Mouse (Mus musculus): ENCODE results near the gene Cc2d2b.
A peak's percentile ranks its signal among the peaks of the same experiment; 100 is the strongest.

The Cc2d2b gene

DNA sequence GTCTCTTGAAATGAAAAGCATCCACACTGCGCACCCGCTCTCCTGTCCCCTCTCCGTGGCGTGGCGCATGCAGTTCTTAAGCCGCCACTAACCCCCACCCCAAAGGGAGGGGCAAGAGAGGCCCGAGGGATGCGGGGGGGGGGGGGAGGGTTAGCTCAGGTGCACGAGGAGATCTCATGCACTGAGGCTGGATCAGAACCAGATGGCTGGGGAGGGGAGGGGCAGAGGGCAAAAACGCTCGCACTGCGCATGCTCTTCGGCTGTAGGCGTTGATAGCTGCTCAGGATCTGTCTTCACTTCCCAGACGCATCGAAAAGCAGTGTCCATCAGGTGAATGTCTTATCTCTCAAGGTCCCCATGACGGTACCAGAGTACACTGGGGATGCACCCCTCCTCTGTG is at the start of gene Cc2d2b:
Cc2d2b (plus strand) TSS at position 195 of the 400 bp plus-strand sequence.
- DNase-seq: no peak

DNA sequence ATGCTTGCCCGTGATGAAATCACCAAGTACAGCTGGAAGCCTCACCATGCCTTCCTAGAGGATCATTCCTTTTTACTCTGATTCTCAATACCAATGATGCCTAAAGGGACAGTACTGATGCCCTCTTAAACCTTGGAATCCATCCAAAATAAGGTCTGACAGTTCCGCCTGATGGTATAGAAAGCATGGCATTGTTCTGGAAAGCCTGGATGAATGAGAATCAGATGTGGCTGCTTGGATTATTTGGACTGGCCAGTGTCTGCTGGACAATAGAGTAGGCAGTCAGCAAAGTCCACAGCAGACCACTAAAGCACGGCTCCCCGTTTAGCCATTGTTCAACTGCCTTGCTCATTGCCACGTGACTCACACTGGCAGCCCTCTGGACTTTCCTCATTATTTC is 48.7 kb upstream of the Cc2d2b start:
- DNase-seq: no peak

GRCm38 (mm10) chr19:40702406-40702805 is 46.1 kb upstream of the Cc2d2b start:
- no peak for DNase-seq

DNA sequence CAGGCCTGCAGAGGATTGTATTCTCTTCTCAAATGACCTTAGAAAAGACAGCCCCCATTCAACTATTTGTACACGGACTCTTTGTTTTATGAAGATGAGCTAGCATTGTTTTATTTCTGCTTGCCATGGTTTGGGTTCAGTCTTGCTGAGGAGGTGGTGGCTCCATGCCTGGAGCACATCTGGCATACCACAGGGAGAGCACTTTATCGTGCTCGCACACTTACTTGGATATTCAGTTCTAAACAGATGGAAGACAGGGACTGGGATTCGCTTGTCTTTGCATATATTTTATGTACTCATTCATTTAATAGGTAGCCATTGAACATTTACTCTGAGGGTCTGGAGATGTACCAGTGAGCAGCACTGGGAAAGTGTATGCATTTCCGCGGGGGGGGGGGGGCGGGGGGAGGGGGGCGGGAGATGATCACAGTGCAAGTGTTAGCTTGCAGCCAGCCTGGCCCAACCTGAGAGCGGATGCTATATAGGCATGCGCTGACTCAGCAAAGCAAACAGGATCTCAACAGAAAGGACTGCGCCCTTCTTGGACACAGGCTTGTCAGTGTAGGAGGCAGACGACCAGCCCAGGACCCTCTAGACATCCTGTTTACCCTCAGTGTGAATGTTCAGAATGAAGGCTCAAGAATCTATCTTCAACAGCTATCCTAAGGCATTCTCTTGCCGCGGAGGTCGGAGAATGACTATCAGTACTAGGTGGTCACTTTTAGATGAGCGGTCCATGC is 35.5 kb upstream of the Cc2d2b start:
- no peak for DNase-seq

GRCm38 (mm10) chr19:40714700-40715099 is 33.9 kb upstream of the Cc2d2b start:
- no peak for DNase-seq

- DNase-seq: no peak
Observed at GRCm38 (mm10) chr19:40716981-40717380, 31.6 kb upstream of the Cc2d2b start.

DNA sequence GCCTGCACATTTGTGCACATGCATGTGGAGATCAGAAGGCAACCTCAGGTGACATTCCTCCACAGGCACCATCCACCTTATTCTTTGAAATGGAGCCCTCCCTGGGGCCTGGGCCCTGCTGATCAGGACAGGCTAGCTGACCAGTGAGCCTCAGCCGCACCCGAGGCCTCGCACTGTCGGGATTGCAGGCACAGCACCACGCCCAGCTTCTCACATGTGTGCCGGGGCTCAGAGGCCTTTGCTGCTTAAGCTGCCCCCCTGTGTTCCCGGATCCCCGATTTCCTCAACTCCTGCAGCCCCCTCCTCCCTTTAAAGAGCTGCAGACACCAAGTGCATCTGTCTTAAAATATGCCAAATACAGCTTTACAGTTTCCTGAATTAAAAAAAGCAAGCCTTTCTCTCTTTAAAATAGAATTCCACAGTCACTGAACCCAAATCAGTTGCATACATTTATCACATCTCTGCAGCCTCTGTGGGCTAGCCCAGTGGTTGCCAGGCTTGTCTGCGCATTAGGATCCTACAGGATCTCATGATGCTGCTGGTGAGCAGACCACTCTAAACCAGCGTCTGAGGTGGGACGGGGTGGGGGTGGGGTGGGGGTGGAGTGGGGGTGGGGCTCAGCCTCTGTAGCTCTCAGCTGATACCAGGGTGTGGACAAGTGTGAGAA is 29.0 kb upstream of the Cc2d2b start:
- no peak for DNase-seq

DNA sequence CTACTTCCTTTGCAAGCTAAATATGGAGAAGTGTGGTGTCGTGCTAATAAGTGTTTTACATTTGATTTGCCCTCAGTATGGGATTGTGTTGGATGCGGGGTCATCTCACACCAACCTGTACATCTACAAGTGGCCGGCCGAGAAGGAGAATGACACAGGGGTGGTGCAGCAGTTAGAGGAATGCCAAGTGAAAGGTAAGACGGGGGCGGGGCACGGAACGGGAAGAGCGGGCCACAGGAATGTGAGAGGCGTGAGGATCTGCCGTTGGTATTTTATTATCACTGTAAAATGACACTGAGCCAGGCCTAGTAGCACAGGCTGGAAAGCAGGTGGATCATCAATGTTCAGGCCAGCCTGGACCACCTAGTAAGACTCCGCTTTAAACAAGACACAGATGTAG is 28.2 kb upstream of the Cc2d2b start:
- no peak for DNase-seq

DNA sequence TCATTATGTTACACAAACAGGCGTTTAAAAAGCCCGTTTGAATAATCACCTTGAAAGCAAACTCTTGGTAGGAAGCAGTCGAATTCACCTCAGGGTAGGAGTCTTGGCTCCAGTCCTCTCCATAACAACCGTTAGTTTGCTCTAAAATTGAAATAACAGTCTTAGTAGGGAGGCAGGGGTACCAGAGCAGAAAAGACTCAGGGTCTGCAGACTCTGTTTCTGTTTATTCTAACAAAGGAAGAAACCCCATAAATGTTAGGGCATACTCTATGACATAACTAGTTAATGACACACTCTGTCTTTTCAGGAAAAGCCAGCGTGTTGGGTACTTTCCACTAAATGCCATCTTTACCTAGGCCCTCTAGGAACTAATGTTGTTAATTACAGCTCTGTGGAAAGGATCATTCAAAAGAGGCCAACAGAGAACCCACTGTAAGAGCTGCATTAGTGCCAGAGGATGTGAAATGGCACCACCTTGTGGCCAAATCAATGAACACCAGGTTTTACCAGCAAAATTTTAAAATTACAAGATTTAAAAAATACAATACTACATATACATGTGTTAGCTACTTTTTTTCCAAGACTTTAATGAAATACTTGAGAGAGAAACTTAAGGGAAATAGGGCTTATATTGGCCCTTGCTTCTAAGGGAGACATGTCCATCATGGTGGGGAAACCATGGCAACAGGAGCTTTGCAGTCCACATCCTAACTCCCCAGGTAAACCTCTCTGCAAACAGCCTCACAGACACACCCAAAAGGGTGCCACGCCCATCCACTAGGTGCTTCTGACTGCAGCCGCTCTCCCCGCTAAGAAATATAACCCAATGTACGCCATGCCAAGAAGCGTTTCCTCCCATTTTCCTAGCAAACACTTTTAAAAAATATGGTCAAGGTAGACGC is 26.2 kb upstream of the Cc2d2b start:
- peak; percentile 32 to 56 for DNase-seq

DNA sequence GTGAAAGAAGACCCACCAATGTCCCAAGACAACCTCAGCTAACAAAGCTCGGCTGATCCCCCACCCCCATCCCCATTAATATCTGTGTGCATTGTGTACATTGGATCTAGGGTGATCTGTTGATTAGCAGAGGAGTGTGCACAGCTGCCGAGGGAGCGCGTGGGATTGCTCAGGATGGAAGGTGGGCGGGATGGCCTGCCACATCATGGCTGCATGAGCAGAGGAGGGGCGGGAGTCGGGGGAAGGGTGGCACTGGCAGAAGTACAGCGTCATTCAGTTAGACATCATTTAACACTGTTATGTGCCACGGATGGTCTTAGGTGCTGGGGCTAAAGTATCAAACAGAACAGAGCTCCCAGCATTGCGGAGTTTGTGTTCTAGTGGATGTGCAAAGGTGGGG is 25.0 kb upstream of the Cc2d2b start:
- DNase-seq: no peak

DNA sequence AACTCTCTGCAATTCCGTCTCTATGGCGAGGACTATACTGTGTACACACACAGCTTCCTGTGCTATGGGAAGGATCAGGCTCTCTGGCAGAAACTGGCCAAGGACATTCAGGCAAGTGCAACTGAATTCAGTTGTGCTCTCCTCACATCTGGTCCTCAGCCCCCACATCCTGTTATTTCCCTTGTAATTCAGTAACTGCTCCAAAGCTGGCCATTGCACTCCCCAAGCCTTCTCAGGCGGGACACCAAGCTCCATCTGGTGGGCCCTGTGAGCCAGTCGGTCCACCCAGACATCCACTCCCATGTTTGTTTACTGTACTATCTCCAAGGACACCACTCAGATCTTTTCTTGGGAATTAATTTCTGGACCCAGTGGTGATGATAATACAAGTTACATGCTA is 22.4 kb upstream of the Cc2d2b start:
- no peak for DNase-seq

DNA sequence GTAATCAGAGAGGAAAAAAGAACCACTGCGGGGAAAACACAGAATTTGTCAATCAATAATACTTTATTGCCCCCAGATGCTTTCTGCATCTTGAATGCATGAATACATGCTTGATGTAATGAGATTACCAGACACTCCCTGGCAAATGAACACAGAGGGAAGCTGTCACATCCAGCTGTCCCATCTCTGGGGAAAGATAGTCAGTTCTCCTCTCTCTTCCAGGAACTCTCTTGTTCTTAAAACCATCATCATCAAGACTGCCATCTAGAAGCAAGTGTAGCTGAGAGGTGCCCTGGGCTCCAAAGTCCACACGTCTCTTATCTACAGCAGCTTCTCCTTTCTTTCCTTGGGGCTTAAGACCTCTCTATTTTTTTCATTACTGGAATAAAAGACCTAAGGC is 21.9 kb upstream of the Cc2d2b start:
- DNase-seq: no peak

DNA sequence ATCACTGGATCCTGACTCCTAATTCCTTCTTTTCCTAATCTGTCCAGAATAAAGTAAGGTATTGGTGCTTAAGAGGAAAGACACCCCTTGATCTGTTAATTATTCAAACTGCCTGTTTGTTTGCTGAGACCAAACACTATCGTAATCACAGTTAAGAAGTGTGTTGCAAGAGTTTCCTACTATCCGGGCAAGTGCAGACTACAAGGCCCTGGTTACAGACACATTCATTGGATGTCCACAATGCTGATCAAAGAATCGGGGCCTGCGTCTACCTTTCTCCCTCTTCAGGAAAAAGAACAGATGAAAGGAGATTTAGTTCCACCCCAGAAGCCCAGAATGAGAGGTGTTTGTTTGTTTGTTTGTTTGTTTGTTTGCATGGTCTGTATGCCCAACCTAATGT is 20.3 kb upstream of the Cc2d2b start:
- no peak for DNase-seq

- DNase-seq: no peak
Observed at GRCm38 (mm10) chr19:40728732-40729420, 19.7 kb upstream of the Cc2d2b start.

DNA sequence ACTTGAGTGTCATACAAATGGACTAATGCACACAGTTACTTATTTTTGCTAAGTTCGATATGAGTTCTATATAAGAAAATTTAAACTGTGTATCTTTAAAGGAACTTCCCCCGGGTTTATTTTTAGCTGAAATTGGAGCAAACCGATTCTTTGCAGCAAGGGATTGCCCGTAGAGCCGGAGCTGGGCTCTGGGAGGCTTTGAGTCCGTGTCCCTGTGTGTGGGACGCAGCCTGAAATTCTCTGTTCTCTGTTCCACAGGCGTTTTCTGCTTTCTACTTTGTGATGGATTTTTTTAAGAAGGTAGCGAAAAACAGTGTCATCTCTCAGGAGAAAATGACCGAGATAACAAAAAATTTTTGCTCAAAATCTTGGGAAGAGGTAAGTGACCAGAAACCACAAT is 15.1 kb upstream of the Cc2d2b start:
- DNase-seq: no peak

- no peak for DNase-seq
Observed at GRCm38 (mm10) chr19:40733849-40734248, 14.7 kb upstream of the Cc2d2b start.

- peak; percentile 65 to 69 for DNase-seq
Observed at GRCm38 (mm10) chr19:40736680-40737512, 11.7 kb upstream of the Cc2d2b start.

- no peak for DNase-seq
Observed at GRCm38 (mm10) chr19:40737613-40738012, 10.9 kb upstream of the Cc2d2b start.

GRCm38 (mm10) chr19:40738683-40739324 is 9.7 kb upstream of the Cc2d2b start:
- DNase-seq: no peak

DNA sequence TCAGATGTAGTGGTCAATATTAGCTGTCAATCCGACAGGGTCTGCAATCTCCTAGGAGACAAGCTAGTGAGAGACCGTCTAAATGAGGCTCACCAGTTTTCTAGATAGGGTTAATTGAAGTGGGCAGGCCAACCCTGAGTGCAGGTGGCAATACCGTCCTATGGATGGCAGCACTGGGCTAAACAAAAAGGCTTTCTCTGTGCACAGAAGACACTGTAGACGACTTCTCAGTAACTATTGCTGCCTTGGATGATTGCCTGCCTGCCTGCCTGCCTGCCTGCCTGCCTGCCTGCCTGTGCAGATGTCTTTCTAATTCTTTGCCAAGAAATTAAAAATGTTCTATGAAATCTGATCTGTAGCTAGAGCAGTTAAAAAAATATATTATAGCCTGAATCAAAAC is 1.9 kb upstream of the Cc2d2b start:
- peak in 1 of 2 experiments; percentile 20 for DNase-seq

DNA sequence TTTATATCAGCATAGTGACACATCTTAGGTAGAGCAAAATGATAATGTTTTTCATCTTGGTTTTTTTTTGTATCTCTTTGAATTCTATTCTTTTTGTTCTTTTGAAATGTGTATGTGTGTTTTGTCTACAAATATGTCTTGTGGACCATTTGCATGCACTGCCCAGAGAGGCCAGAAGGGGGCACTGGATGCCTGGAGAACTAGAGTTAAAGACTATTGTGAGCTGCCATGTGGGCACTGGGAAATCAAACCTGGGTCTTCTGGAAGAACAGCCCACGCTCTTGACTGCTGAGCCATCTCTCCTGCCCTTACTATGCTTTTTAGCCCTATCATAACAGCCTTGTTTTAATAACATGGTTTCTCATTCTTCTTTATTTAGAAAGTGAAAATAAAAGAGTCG is 5.8 kb downstream of the Cc2d2b start:
- DNase-seq: peak; percentile 13 to 19
